Mouse (Mus musculus) thymus, adult 2 months (tissue): ENCODE measurements around the gene Mbnl3. TPM values are rescaled to one million over a fixed set of nuclear protein-coding genes. Genes with fewer than 3 reads are reported as not detected.

Experiments
- DNase-seq: peaks from one replicate; pipeline ENCODE4 v3.0.0; 2021
- H3K27ac ChIP-seq: fragments of 200-500 bp; 2 replicates; pipeline ENCODE4 v1.5.1; 2012; ENCODE audit warnings: low read length, control low read depth; ENCODE audit not compliant: control insufficient read depth, insufficient read depth
- H3K27me3 ChIP-seq: fragments of 200-500 bp; 2 replicates; pipeline ENCODE4 v1.6.1; 2012; ENCODE audit warnings: mild to moderate bottlenecking, low read length, moderate library complexity, mixed read lengths; ENCODE audit not compliant: control insufficient read depth, insufficient read depth
- H3K36me3 ChIP-seq: fragments of 200-500 bp; 2 replicates; pipeline ENCODE4 v1.6.1; 2012; ENCODE audit warnings: mild to moderate bottlenecking, low read length, moderate library complexity; ENCODE audit not compliant: control insufficient read depth, insufficient read depth
- H3K4me1 ChIP-seq: fragments of 200-500 bp; replicated peaks from 2 replicates; pipeline ENCODE4 v1.6.1; 2012; ENCODE audit warnings: low read length; ENCODE audit not compliant: control insufficient read depth, insufficient read depth
- H3K4me3 ChIP-seq: fragments of 200-500 bp; 2 replicates; pipeline ENCODE4 v1.5.1; 2012; ENCODE audit warnings: mild to moderate bottlenecking, low read length, control low read depth, moderate library complexity; ENCODE audit not compliant: control insufficient read depth, insufficient read depth
- CTCF ChIP-seq: fragments of 200-500 bp; IDR thresholded peaks from 2 replicates; pipeline ENCODE4 v1.5.1; 2012; ENCODE audit warnings: mild to moderate bottlenecking, control low read depth, low read length, moderate library complexity, borderline replicate concordance; ENCODE audit not compliant: control insufficient read depth, poor library complexity, insufficient read depth; ENCODE audit errors: extremely low read depth
- POLR2A ChIP-seq: fragments of 200-500 bp; IDR thresholded peaks from 2 replicates; pipeline ENCODE4 v1.6.1; 2012; ENCODE audit warnings: mild to moderate bottlenecking, low read length, control low read depth, moderate library complexity; ENCODE audit not compliant: control insufficient read depth, poor library complexity, insufficient read depth; ENCODE audit errors: extremely low read depth
- WGBS: fragments of 180-500 bp; shearing (Covaris S2); methylation state at CpG from one replicate; pipeline ENCODE4 v1.1.7; 2018; 5-methylcytosine and 5-hydroxymethylcytosine counted together
- polyA plus RNA-seq: library from polyadenylated mRNA; depleted of rRNA; stranded (reverse); fragments of >200 nt; gene quantifications from 2 replicates; pipeline ENCODE4 v1.2.3, GENCODE M21; 2012

Mbnl3 gene
- polyA plus RNA-seq, 1 experiment: 23.4 TPM

DNA sequence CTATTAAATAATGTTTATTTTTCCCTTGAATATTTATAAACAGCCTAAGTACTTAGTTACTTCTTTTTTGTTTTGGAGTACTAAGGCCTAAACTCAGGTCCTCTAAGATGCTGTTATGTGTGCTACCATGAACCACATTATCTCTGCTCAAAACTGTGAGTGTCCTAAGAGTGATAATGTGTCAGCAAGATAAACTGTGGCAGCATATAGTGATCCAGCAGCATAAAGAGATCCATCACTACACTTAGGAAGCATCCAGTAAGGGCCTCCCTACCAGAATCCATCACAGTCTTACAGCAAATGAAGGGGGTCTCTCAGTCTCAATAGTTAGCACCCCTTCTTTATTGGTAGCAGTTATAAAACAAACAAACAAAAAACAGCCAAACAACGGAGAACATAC, 35.9 kb downstream of the Mbnl3 start:
- H3K4me3 ChIP-seq: no peak overlapping the region
- TF ChIP-seq POLR2A (no peak), CTCF (no peak)
- H3K27me3 ChIP-seq: no peaks in the 10 kb centered on the region
- no peak overlapping the region for H3K27ac ChIP-seq
- WGBS: 95% methylated on average over 1 of the region's 1 CpGs
- no peaks in the 10 kb centered on the region for H3K36me3 ChIP-seq
- no peaks in the 10 kb centered on the region for H3K4me1 ChIP-seq
- DNase-seq: no peak

DNA sequence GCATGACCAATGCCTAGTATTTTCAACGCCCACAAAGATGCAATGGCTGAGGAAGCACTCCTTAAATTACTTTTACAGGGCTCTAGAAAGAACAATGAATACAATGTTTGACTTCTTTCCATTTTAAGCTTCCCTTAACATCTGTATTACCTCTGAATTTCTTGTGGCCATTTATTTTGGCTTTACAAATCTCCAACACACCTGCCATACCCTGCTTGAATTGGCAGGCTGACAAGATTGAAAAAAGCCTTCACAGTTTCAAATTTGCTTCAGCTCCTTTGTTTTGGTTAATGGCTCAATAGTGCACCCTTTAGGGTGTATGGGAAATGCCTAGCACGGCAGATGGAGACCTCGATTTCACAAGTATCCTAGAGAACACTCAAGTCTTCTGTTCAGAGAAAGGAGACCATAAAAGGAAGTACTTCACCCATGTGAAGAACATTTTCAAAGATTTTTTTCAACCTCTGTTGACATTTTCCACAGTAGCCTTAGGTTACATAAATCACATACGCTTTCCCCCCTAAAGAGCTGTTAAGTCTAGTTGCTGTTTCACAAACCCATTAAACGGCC, 36.8 kb downstream of the Mbnl3 start:
- Histone ChIP-seq H3K27ac (no peak overlapping the region), H3K4me1 (no peaks in the 10 kb centered on the region), H3K4me3 (no peak overlapping the region), H3K27me3 (no peaks in the 10 kb centered on the region), H3K36me3 (no peaks in the 10 kb centered on the region)
- DNase-seq: no peak
- 62% methylated on average over 5 of the region's 5 CpGs for WGBS
- TF ChIP-seq POLR2A (no peak), CTCF (no peak)

DNA sequence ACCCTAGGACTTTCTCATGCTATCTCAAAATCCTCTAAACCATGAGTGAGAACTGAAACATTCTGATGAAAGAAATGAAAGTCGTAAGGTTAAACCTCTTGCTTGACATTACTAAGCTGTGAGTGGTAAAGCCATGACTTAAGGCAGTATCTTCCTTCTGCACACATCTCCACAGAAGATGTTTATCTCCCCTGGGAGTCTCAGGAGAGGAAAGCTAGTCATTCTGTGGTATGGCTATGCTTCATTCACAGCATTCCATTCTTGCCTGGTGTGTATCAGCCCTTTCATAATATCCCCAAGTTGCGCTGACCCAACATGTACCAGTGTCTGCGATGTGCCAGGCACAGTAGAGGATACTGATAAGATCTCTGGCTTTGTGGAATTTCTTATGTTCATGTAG, 38.4 kb downstream of the Mbnl3 start:
- no peak for DNase-seq
- WGBS: 95% methylated on average over 3 of the region's 3 CpGs
- Histone ChIP-seq H3K36me3 (no peaks in the 10 kb centered on the region), H3K4me1 (no peaks in the 10 kb centered on the region), H3K27me3 (no peaks in the 10 kb centered on the region), H3K4me3 (no peak overlapping the region), H3K27ac (no peak overlapping the region)
- TF ChIP-seq CTCF (no peak), POLR2A (no peak)

DNA sequence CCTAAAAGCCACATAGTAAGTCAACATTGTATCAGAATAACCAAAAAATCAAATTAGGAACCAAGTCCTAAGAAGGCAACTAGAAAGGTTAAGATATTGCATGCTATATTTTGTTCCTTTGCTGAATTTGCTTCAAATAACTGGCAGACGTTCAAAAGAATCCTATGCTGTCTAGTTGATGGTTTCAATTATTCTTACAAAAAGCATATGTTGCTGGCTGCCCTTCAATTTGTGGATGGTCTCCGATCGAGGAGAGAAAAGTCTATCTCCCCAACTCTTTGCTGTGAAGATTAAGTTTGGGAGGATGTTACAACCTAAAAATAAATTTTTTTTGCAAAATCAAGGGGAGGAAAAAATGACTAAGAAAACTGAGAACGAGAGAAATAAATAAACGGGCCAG, 41.6 kb downstream of the Mbnl3 start:
- Histone ChIP-seq H3K4me1 (no peaks in the 10 kb centered on the region), H3K27me3 (no peaks in the 10 kb centered on the region), H3K36me3 (no peaks in the 10 kb centered on the region), H3K27ac (no peak overlapping the region), H3K4me3 (no peak overlapping the region)
- 93% methylated on average over 5 of the region's 5 CpGs for WGBS
- no peak for DNase-seq
- TF ChIP-seq CTCF (no peak), POLR2A (no peak)

DNA sequence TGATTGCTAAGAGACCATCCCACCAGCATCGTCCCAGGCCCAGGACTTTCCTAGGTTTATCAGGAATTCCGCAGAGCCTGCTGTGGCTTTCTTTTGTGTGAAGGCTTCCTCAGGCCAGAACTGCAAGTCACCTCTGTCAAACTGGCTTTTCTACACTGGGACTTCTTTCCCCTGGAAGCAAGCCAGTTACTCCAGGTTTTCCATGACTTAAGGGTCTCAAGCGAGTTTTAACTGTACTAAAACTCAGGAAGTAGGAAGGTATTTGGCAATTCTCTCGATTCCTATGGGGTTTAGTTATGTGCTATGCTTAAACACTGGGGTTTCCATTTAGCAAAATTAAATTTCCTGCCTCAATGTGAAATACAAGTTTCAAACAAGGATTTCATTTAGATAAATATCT, 57.9 kb downstream of the Mbnl3 start:
- Histone ChIP-seq H3K27ac (no peak overlapping the region), H3K4me3 (no peak overlapping the region), H3K4me1 (no peaks in the 10 kb centered on the region), H3K27me3 (no peaks in the 10 kb centered on the region), H3K36me3 (no peaks in the 10 kb centered on the region)
- TF ChIP-seq CTCF (no peak), POLR2A (no peak)
- 96% methylated on average over 4 of the region's 4 CpGs for WGBS
- DNase-seq: no peak

DNA sequence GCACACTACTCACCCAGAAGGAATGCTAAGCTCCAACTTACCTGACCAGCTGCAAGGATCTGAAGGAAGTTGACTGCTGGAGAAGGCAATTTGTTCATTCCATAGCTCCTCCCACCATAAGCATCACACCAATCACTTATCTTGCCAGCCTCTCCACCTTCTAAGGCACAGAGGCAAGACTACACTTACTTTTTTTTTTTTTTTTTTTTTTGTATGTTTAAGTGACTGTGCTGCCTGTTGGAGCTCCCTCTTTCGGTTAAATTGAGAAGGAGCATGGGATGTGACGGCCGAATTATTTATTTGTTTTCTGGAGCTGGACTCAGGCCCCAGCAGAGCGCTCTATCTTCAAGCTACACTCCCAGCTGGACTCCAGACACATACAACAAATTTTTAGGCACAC, 60.0 kb downstream of the Mbnl3 start:
- no peak for TF ChIP-seq CTCF
- DNase-seq: no peak
- Histone ChIP-seq H3K27me3 (no peaks in the 10 kb centered on the region), H3K4me1 (no peaks in the 10 kb centered on the region), H3K4me3 (no peak overlapping the region), H3K36me3 (no peaks in the 10 kb centered on the region), H3K27ac (no peak overlapping the region)
- WGBS: 60% methylated on average over 4 of the region's 4 CpGs

DNA sequence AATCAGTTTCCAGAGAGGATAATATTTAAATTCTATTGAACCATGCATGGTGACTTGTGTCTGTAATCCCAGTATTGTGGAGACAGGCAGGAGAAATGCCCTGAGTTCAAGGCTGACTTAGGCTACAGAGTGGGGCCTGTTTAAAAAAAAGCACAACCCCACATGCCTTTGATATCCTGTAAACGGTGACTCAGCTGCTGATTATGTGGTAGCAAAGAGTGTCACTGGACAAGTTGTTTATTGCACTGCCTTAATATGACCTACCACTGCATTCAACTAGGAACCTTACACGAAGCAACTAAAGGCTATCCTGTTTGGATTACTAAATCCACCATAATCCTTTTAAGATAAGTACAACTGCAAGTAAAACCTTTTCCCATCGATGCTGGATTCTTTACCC, 66.3 kb downstream of the Mbnl3 start:
- no peak overlapping the region for H3K4me3 ChIP-seq
- TF ChIP-seq POLR2A (no peak), CTCF (no peak)
- H3K27ac ChIP-seq: no peak overlapping the region
- 46% methylated on average over 3 of the region's 3 CpGs for WGBS
- no peaks in the 10 kb centered on the region for H3K4me1 ChIP-seq
- no peaks in the 10 kb centered on the region for H3K36me3 ChIP-seq
- DNase-seq: no peak
- H3K27me3 ChIP-seq: no peaks in the 10 kb centered on the region
